Mouse (Mus musculus) limb, embryonic 14.5 days (tissue): Measurements from ENCODE around the gene Sema5a. TPM values are rescaled to one million over a fixed set of nuclear protein-coding genes. Genes with fewer than 3 reads are reported as not detected.

Experiments
- ATAC-seq: fragments of 200-750 bp; cut with Nextera tagmentation; 2 replicates; pipeline ENCODE4 v1.8.0; 2017; ENCODE audit warnings: low read depth, moderate number of reproducible peaks, moderate TSS enrichment; ENCODE audit not compliant: low FRiP score
- DNase-seq: peaks from one replicate; pipeline ENCODE4 v3.0.0-alpha.2; 2015; ENCODE audit warnings: low spot score
- H3K27ac ChIP-seq: fragments of 300-500 bp; sonication (generic); replicated peaks from 2 replicates; pipeline ENCODE4 v1.5.1; 2014; ENCODE audit warnings: low read depth, mild to moderate bottlenecking, low read length, moderate library complexity, mixed read lengths
- H3K27me3 ChIP-seq: fragments of 300-500 bp; sonication (generic); 2 replicates; pipeline ENCODE4 v1.6.1; 2014; ENCODE audit warnings: low read length, mixed read lengths; ENCODE audit not compliant: control insufficient read depth, insufficient read depth
- H3K36me3 ChIP-seq: fragments of 300-500 bp; sonication (generic); 2 replicates; pipeline ENCODE4 v1.6.1; 2014; ENCODE audit warnings: mild to moderate bottlenecking, low read length, moderate library complexity, mixed read lengths; ENCODE audit not compliant: control insufficient read depth, insufficient read depth
- H3K4me1 ChIP-seq: fragments of 300-500 bp; sonication (generic); 2 replicates; pipeline ENCODE4 v1.6.1; 2014; ENCODE audit warnings: antibody characterized with exemption, low read length, mixed read lengths; ENCODE audit not compliant: control insufficient read depth, insufficient read depth
- H3K4me2 ChIP-seq: fragments of 300-500 bp; sonication (generic); replicated peaks from 2 replicates; pipeline ENCODE4 v1.6.1; 2014; ENCODE audit warnings: low read depth, mild to moderate bottlenecking, low read length, moderate library complexity; ENCODE audit not compliant: severe bottlenecking
- H3K4me3 ChIP-seq: fragments of 300-500 bp; sonication (generic); replicated peaks from 2 replicates; pipeline ENCODE4 v1.5.1; 2014; ENCODE audit warnings: low read length
- H3K9ac ChIP-seq: fragments of 300-500 bp; sonication (generic); 2 replicates; pipeline ENCODE4 v1.6.1; 2014; ENCODE audit warnings: mild to moderate bottlenecking, low read depth, low read length, moderate library complexity; ENCODE audit not compliant: severe bottlenecking
- H3K9me3 ChIP-seq: fragments of 300-500 bp; sonication (generic); 2 replicates; pipeline ENCODE4 v1.6.1; 2016; ENCODE audit warnings: low read length; ENCODE audit not compliant: control insufficient read depth
- POLR2A ChIP-seq: fragments of 200-500 bp; IDR thresholded peaks from 2 replicates; pipeline ENCODE4 v1.8.0; 2012; ENCODE audit warnings: inconsistent platforms, mild to moderate bottlenecking, moderate library complexity, borderline replicate concordance; ENCODE audit not compliant: insufficient read depth, insufficient read length; ENCODE audit errors: extremely low read depth
- WGBS: fragments of 180-500 bp; shearing (Covaris S2); extraction: QIAGEN DNeasy Blood & Tissue Kit; methylation state at CpG from one replicate; pipeline ENCODE4 v1.1.7; 2014; 5-methylcytosine and 5-hydroxymethylcytosine counted together
- polyA plus RNA-seq, 2 experiments: library from polyadenylated mRNA; depleted of rRNA in 1 of 2; stranded (reverse) in 1 of 2; unstranded in 1 of 2; fragments of >200 nt; fragmentation: Nextera tagmentation in 1 of 2; extraction: Ambion mirVana in 1 of 2; gene quantifications; 2 replicates each; pipeline versions ENCODE4 v1.2.1 to v1.2.3; 2012 to 2014

Sema5a gene
- polyA plus RNA-seq, 2 experiments: 33.0 to 36.6 TPM

GRCm38 (mm10) chr15:32257340-32257739, 12.7 kb downstream of the Sema5a start:
- ATAC-seq (no peak; the same call in 1 of the 2 replicates), DNase-seq (no peak)
- no peak overlapping the region; the same call in 1 of the 2 replicates for H3K27ac ChIP-seq
- H3K4me2 ChIP-seq: 0 out of 2 replicates have a peak overlapping the region, but pooled peaks have one; percentile 22
- WGBS: 54% methylated on average over 8 of the region's 8 CpGs
- no peak for TF ChIP-seq POLR2A
- no peaks in the 10 kb centered on the region for H3K9me3 ChIP-seq
- H3K36me3 ChIP-seq: no peaks in the 10 kb centered on the region; the same call in 1 of the 2 replicates
- H3K9ac ChIP-seq: no peak overlapping the region
- no peaks in the 10 kb centered on the region for H3K27me3 ChIP-seq
- H3K4me1 ChIP-seq: peaks cover 27% of the 10 kb centered on the region
- H3K4me3 ChIP-seq: no peak overlapping the region

- Histone ChIP-seq H3K27me3 (no peaks in the 10 kb centered on the region), H3K4me1 (peaks cover 27% of the 10 kb centered on the region), H3K9me3 (no peaks in the 10 kb centered on the region), H3K4me3 (no peak overlapping the region), H3K9ac (no peak overlapping the region), H3K36me3 (peaks cover 4% of the 10 kb centered on the region), H3K27ac (no peak overlapping the region; the same call in 1 of the 2 replicates), H3K4me2 (0 out of 2 replicates have a peak overlapping the region, but pooled peaks have one; percentile 22)
- DNase-seq (peak; percentile 70), ATAC-seq (peak; percentile 79)
- 15% methylated on average over 7 of the region's 7 CpGs for WGBS
- TF ChIP-seq POLR2A: no peak
Observed at GRCm38 (mm10) chr15:32257886-32258319, 13.3 kb downstream of the Sema5a start.

GRCm38 (mm10) chr15:32259362-32260096, 14.9 kb downstream of the Sema5a start:
- Histone ChIP-seq H3K27me3 (no peaks in the 10 kb centered on the region), H3K27ac (no peak overlapping the region), H3K9ac (no peak overlapping the region), H3K36me3 (peaks cover 4% of the 10 kb centered on the region; the same call in 1 of the 2 replicates), H3K4me2 (no peak overlapping the region), H3K4me1 (peaks cover 27% of the 10 kb centered on the region), H3K4me3 (no peak overlapping the region), H3K9me3 (no peaks in the 10 kb centered on the region)
- DNase-seq (no peak), ATAC-seq (no peak)
- no peak for TF ChIP-seq POLR2A
- WGBS: 62% methylated on average over 5 of the region's 5 CpGs

DNA sequence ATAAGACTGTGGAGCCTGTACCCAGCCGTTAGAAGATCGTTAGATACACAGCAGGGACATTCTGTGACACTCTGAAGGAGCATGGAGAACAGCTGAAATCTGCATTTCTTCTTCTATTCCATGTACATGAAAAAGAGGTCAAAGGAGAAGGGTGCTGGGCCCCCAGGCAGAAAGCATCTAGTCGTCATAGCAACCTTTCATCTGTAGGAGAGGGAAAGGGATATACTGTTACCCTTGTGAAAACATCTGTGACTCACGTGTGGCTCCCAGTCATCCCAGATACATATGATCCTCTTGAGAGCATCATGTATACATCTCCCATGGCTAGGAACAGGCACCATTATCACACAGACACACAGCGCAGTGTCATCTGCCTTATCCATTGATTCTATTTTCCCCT, 16.3 kb downstream of the Sema5a start:
- 42% methylated on average over 5 of the region's 5 CpGs for WGBS
- no peak for TF ChIP-seq POLR2A
- no peaks in the 10 kb centered on the region for H3K27me3 ChIP-seq
- H3K27ac ChIP-seq: no peak overlapping the region
- ATAC-seq: no peak
- no peak overlapping the region for H3K9ac ChIP-seq
- H3K36me3 ChIP-seq: peaks cover 4% of the 10 kb centered on the region; the same call in 1 of the 2 replicates
- H3K4me1 ChIP-seq: peaks cover 39% of the 10 kb centered on the region
- H3K4me3 ChIP-seq: no peak overlapping the region
- no peak overlapping the region for H3K4me2 ChIP-seq
- no peaks in the 10 kb centered on the region for H3K9me3 ChIP-seq
- no peak for DNase-seq

DNA sequence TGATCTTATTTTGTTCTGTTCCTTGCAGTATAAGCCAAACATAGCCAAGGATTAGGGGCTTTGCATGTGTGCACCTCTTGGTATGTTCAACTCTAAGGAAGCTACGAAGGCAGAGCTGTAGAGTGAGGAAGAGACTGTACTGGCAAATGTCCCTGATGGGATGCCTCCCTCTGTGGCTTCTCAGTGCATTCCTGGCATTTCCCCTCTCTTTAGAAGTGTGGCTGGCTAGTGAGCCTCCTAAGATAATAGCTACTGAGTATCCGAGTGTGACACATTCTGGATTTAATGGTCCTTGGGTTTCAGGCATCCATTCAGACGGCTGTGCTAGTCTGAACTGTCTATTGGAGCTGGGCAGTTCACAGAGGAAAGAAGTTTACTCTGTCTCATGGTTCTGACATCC, 19.0 kb downstream of the Sema5a start:
- DNase-seq: no peak
- no peak for ATAC-seq
- Histone ChIP-seq H3K4me1 (peaks cover 27% of the 10 kb centered on the region), H3K27ac (no peak overlapping the region), H3K4me2 (no peak overlapping the region), H3K9me3 (no peaks in the 10 kb centered on the region), H3K36me3 (peaks cover 4% of the 10 kb centered on the region; the same call in 1 of the 2 replicates), H3K27me3 (no peaks in the 10 kb centered on the region), H3K4me3 (no peak overlapping the region), H3K9ac (no peak overlapping the region)
- TF ChIP-seq POLR2A: no peak
- 63% methylated on average over 3 of the region's 3 CpGs for WGBS
